Mouse (Mus musculus) stomach, embryonic 14.5 days (tissue): ENCODE measurements around the gene Oser1. TPM values are rescaled to one million over a fixed set of nuclear protein-coding genes. Genes with fewer than 3 reads are reported as not detected.

Source experiments
- ATAC-seq: fragments of 200-750 bp; cut with Nextera tagmentation; 2 replicates; pipeline ENCODE4 v1.8.0; 2017; ENCODE audit warnings: low read depth, moderate TSS enrichment; ENCODE audit not compliant: insufficient number of reproducible peaks, insufficient read depth, low FRiP score
- H3K27ac ChIP-seq: fragments of 300-500 bp; sonication (generic); 2 replicates; pipeline ENCODE4 v1.5.1; 2014; ENCODE audit warnings: mild to moderate bottlenecking, low read length, moderate library complexity, mixed read lengths
- H3K27me3 ChIP-seq: fragments of 300-500 bp; sonication (generic); 2 replicates; pipeline ENCODE4 v1.6.1; 2014; ENCODE audit warnings: low read length, control low read depth, mixed read lengths; ENCODE audit not compliant: control insufficient read depth, insufficient read depth
- H3K36me3 ChIP-seq: fragments of 300-500 bp; sonication (generic); 2 replicates; pipeline ENCODE4 v1.6.1; 2014; ENCODE audit warnings: mild to moderate bottlenecking, control low read depth, low read length, moderate library complexity, mixed read lengths; ENCODE audit not compliant: control insufficient read depth, insufficient read depth
- H3K4me1 ChIP-seq: fragments of 300-500 bp; sonication (generic); 2 replicates; pipeline ENCODE4 v1.6.1; 2014; ENCODE audit warnings: low read length, control low read depth, mixed read lengths; ENCODE audit not compliant: control insufficient read depth, insufficient read depth
- H3K4me2 ChIP-seq: fragments of 300-500 bp; sonication (generic); replicated peaks from 2 replicates; pipeline ENCODE4 v1.6.1; 2014; ENCODE audit warnings: low read depth, low read length, control low read depth
- H3K4me3 ChIP-seq: fragments of 300-500 bp; sonication (generic); 2 replicates; pipeline ENCODE4 v1.5.1; 2014; ENCODE audit warnings: low read depth, low read length, control low read depth
- H3K9ac ChIP-seq: fragments of 300-500 bp; sonication (generic); replicated peaks from 2 replicates; pipeline ENCODE4 v1.6.1; 2014; ENCODE audit warnings: low read depth, mild to moderate bottlenecking, control low read depth, low read length, moderate library complexity, mixed read lengths
- H3K9me3 ChIP-seq: fragments of 300-500 bp; sonication (generic); 2 replicates; pipeline ENCODE4 v1.6.1; 2016; ENCODE audit warnings: low read depth, low read length, control low read depth; ENCODE audit not compliant: control insufficient read depth
- WGBS: fragments of 180-500 bp; shearing (Covaris S2); extraction: QIAGEN DNeasy Blood & Tissue Kit; methylation state at CpG from one replicate; pipeline ENCODE4 v1.1.7; 2014; 5-methylcytosine and 5-hydroxymethylcytosine counted together
- polyA plus RNA-seq: library from polyadenylated mRNA; unstranded; fragments of >200 nt; fragmentation: Nextera tagmentation; extraction: Ambion mirVana; gene quantifications from 2 replicates; pipeline ENCODE4 v1.2.1, GENCODE M21; 2014

Oser1 gene
- polyA plus RNA-seq, 1 experiment from 2014 or later, result 84.9 TPM

DNA sequence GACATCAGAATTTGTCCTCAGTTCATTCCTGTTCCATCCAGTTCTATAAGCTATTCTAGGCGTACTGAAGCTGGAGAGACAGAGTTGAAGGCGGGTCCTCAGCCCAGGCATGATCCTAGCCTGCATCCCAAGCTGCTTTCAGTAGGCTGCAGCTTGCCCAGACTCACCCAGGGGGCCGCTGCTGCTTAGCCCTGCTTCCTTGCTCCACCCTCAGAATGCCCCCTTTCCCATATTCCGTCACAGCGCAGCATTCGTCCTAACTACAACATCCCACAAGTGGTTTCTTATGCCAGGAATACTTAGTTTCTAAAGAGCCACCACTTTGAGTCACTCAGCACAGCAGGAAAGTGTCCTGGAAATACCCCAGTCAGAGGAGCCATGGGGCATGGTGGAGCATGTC, 29.5 kb downstream of the Oser1 start:
- Histone ChIP-seq H3K4me1 (peaks cover 7% of the 10 kb centered on the region; the same call in 1 of the 2 replicates), H3K4me3 (peak overlapping the region; percentile 24), H3K27ac (no peak overlapping the region; the same call in 1 of the 2 replicates), H3K4me2 (peak overlapping the region; percentile 34), H3K36me3 (no peaks in the 10 kb centered on the region), H3K9me3 (no peaks in the 10 kb centered on the region), H3K9ac (no peak overlapping the region), H3K27me3 (no peaks in the 10 kb centered on the region)
- ATAC-seq, result no peak
- 72% methylated on average over 6 of the region's 6 CpGs for WGBS

DNA sequence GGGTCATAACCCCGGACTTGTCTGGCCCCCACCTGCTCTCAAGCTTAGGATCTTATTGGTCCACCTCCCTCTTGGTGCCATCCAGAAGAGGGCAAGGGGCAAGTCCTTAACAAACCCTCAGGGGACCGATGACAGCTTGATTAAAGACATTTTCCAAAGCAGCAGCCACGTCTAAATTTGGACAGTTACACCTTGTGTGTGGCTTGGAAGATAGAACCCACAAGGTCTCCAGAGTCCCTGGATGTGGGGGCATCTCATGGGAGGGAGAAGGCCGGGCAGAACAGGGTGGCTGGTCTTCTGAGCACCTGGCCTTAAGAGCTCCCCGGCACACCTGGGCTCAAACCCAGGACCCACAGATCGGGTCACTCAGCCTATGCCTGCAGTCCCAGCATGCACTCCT, 30.5 kb downstream of the Oser1 start:
- ATAC-seq, result no peak
- no peak overlapping the region for H3K4me3 ChIP-seq
- H3K9ac ChIP-seq, result peak overlapping the region; percentile 14; the same call in 1 of the 2 replicates
- 0 out of 2 replicates have a peak overlapping the region, but pooled peaks have one; percentile 10 for H3K27ac ChIP-seq
- H3K9me3 ChIP-seq, result no peaks in the 10 kb centered on the region
- 66% methylated on average over 6 of the region's 6 CpGs for WGBS
- H3K36me3 ChIP-seq, result no peaks in the 10 kb centered on the region
- H3K4me1 ChIP-seq, result peaks cover 7% of the 10 kb centered on the region; the same call in 1 of the 2 replicates
- peak overlapping the region; percentile 20; the same call in 1 of the 2 replicates for H3K4me2 ChIP-seq
- H3K27me3 ChIP-seq, result no peaks in the 10 kb centered on the region

GRCm38 (mm10) chr2:163393241-163393640, 31.3 kb downstream of the Oser1 start:
- Histone ChIP-seq H3K4me3 (no peak overlapping the region), H3K4me1 (peaks cover 4% of the 10 kb centered on the region; the same call in 1 of the 2 replicates), H3K27me3 (no peaks in the 10 kb centered on the region), H3K9ac (no peak overlapping the region), H3K27ac (no peak overlapping the region), H3K4me2 (0 out of 2 replicates have a peak overlapping the region, but pooled peaks have one; percentile 20), H3K9me3 (no peaks in the 10 kb centered on the region), H3K36me3 (no peaks in the 10 kb centered on the region)
- ATAC-seq, result no peak
- 86% methylated on average over 10 of the region's 10 CpGs for WGBS

- H3K27ac ChIP-seq, result 0 out of 2 replicates have a peak overlapping the region, but pooled peaks have one; percentile 23
- no peak overlapping the region for H3K4me3 ChIP-seq
- peak; percentile 62; the same call in 1 of the 2 replicates for ATAC-seq
- no peaks in the 10 kb centered on the region for H3K36me3 ChIP-seq
- 0 out of 2 replicates have a peak overlapping the region, but pooled peaks have one; percentile 7 for H3K4me2 ChIP-seq
- WGBS, result 65% methylated on average over 6 of the region's 6 CpGs
- no peaks in the 10 kb centered on the region for H3K27me3 ChIP-seq
- H3K9ac ChIP-seq, result no peak overlapping the region
- H3K9me3 ChIP-seq, result no peaks in the 10 kb centered on the region; the same call in 1 of the 2 replicates
- no peaks in the 10 kb centered on the region for H3K4me1 ChIP-seq
These were observed 32.1 kb downstream of the Oser1 start for GRCm38 (mm10) chr2:163392436-163392835.

DNA sequence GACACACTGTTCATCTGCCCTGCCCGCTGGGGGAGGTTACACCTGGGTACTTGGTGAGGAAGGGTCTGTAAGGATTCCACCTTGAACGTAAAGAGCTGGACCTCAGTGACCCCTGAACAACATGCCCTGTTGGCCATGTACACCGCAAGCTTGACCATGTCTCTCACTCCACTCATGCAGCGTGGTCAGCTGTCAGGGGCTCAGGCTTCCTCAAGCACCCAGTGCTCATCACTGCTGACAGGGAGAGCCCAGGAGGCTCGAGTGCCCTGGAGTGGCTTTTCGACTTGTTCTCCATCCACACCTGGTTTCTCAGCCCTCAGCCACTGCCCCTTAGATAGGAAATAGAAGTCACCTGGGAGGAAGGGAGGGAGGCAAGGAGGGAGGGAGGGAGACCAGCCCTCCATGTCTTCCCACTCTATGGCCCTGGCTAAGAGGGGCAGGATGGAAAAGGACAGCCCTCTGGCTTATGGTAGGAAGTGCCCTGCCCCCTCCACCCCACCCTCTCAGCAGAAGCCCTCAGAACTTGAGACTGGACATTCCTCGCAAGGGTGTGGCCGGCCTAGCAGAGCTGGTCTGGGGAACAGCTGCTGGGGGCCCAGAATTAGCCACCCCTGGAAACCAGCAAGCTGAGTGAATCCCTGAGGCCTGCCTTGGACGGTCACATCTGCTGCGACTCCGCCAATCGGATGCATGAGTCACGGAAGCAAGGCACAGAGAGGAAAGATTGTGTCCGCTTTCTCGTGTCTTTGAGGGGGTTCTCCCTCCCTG, 37.9 kb downstream of the Oser1 start:
- no peak overlapping the region for H3K9ac ChIP-seq
- peak; percentile 83 for ATAC-seq
- no peaks in the 10 kb centered on the region for H3K36me3 ChIP-seq
- no peaks in the 10 kb centered on the region for H3K27me3 ChIP-seq
- 59% methylated on average over 15 of the region's 15 CpGs for WGBS
- H3K4me2 ChIP-seq, result no peak overlapping the region
- H3K27ac ChIP-seq, result no peak overlapping the region
- no peaks in the 10 kb centered on the region for H3K4me1 ChIP-seq
- no peaks in the 10 kb centered on the region; the same call in 1 of the 2 replicates for H3K9me3 ChIP-seq
- no peak overlapping the region for H3K4me3 ChIP-seq

DNA sequence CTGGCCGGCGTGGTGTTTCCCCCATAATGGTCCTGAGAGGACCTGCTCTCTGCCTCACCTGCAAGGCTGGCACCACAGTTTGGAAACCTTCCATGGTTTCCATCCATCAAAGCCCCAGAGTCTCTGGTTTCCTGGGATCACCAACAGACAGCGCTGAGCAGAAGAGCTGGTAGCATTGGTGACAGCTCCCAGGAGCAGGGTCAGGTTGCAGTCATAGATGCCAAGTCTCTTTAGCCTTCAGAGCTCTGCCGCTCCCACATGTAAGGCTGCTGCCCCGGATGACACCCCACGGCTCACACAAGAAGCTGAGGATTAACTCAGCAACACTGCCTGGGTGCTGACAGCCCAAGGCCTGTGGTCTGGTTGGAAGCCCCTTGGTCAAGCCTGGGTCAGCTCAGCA, 39.4 kb downstream of the Oser1 start:
- Histone ChIP-seq H3K27me3 (no peaks in the 10 kb centered on the region), H3K9me3 (no peaks in the 10 kb centered on the region; the same call in 1 of the 2 replicates), H3K36me3 (no peaks in the 10 kb centered on the region), H3K4me2 (no peak overlapping the region), H3K4me1 (no peaks in the 10 kb centered on the region), H3K27ac (no peak overlapping the region), H3K4me3 (no peak overlapping the region), H3K9ac (no peak overlapping the region)
- 87% methylated on average over 6 of the region's 6 CpGs for WGBS
- no peak for ATAC-seq

DNA sequence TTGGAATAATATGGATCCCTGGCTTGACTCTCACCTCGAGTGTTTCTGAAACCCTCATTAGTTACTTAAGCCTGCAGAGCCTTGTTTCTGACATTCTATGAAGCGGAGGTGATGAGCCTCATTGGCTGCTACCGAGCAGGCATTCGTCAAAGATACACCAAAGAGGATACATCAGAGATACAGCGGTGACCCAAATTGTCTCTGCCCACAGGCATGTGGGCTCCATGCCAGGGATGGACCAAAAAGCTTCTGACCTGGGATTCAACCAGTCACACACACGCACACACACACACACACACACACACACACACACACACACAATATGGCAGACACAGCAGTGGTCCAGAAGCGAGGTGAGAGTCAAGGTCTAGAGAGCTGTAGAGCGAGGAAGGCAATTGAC, 43.3 kb downstream of the Oser1 start:
- Histone ChIP-seq H3K9ac (no peak overlapping the region), H3K27me3 (peaks cover under 1% of the 10 kb centered on the region; the same call in 1 of the 2 replicates), H3K4me3 (no peak overlapping the region), H3K9me3 (no peaks in the 10 kb centered on the region), H3K4me2 (no peak overlapping the region), H3K27ac (no peak overlapping the region), H3K36me3 (no peaks in the 10 kb centered on the region), H3K4me1 (no peaks in the 10 kb centered on the region)
- 82% methylated on average over 8 of the region's 8 CpGs for WGBS
- no peak for ATAC-seq

DNA sequence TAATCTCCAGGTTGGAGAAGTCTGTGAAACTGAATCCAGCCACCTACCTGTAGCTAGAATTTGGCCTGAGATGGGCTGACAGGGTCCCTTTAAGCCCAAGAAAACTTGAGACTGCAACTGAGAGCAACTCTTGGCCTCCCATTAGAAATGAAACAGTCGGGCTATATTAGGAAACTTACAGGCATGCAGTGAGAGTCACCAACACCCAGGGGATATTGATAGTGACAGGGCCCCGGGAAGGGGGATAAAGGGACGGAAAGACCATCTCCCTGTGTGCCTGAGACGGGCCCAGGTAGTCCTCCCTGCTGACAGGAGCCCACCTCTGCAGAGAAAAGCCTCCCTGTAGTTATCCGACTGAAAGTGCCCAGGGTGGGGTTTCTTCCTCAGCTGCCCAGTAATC, 45.1 kb downstream of the Oser1 start:
- WGBS, result 82% methylated on average over 5 of the region's 5 CpGs
- H3K27me3 ChIP-seq, result peaks cover 9% of the 10 kb centered on the region; the same call in 1 of the 2 replicates
- no peaks in the 10 kb centered on the region for H3K9me3 ChIP-seq
- no peak overlapping the region for H3K9ac ChIP-seq
- no peak overlapping the region for H3K4me2 ChIP-seq
- ATAC-seq, result no peak
- no peaks in the 10 kb centered on the region for H3K4me1 ChIP-seq
- H3K27ac ChIP-seq, result no peak overlapping the region
- no peaks in the 10 kb centered on the region for H3K36me3 ChIP-seq
- H3K4me3 ChIP-seq, result no peak overlapping the region
